Mouse (Mus musculus) intestine, embryonic 15.5 days (tissue): ENCODE results near the gene 4632433K11Rik. TPM values are rescaled to one million over a fixed set of nuclear protein-coding genes. Genes with fewer than 3 reads are reported as not detected.
"Not testable (repeated sequence)": the region's sequence is repeated elsewhere in the genome, so short reads cannot be mapped to it uniquely, and the experiment has no call there.

Experiments
- ATAC-seq: fragments of 200-750 bp; cut with Nextera tagmentation; 2 replicates; pipeline ENCODE4 v1.8.0; 2017; ENCODE audit warnings: moderate TSS enrichment, moderate library complexity
- H3K27ac ChIP-seq: fragments of 300-500 bp; sonication (generic); 2 replicates; pipeline ENCODE4 v1.5.1; 2015; ENCODE audit warnings: mild to moderate bottlenecking, inconsistent platforms
- H3K27me3 ChIP-seq: fragments of 300-500 bp; sonication (generic); replicated peaks from 2 replicates; pipeline ENCODE4 v1.6.1; 2015; ENCODE audit warnings: inconsistent platforms
- H3K36me3 ChIP-seq: fragments of 300-500 bp; sonication (generic); 2 replicates; pipeline ENCODE4 v1.6.1; 2015; ENCODE audit warnings: inconsistent platforms
- H3K4me1 ChIP-seq: fragments of 300-500 bp; sonication (generic); replicated peaks from 2 replicates; pipeline ENCODE4 v1.6.1; 2015; ENCODE audit warnings: inconsistent platforms
- H3K4me2 ChIP-seq: fragments of 300-500 bp; sonication (generic); replicated peaks from 2 replicates; pipeline ENCODE4 v1.6.1; 2015; ENCODE audit warnings: mild to moderate bottlenecking, inconsistent platforms
- H3K4me3 ChIP-seq: fragments of 300-500 bp; sonication (generic); replicated peaks from 2 replicates; pipeline ENCODE4 v1.5.1; 2015; ENCODE audit warnings: inconsistent platforms
- H3K9ac ChIP-seq: fragments of 300-500 bp; sonication (generic); 2 replicates; pipeline ENCODE4 v1.6.1; 2015; ENCODE audit warnings: inconsistent platforms
- H3K9me3 ChIP-seq: fragments of 300-500 bp; sonication (generic); 2 replicates; pipeline ENCODE4 v1.6.1; 2016; ENCODE audit warnings: inconsistent platforms
- WGBS: fragments of 180-500 bp; shearing (Covaris S2); methylation state at CpG from one replicate; pipeline ENCODE4 v1.1.7; 2015; 5-methylcytosine and 5-hydroxymethylcytosine counted together
- polyA plus RNA-seq: library from polyadenylated mRNA; unstranded; fragments of >200 nt; fragmentation: Nextera tagmentation; extraction: Ambion mirVana; gene quantifications from 2 replicates; pipeline ENCODE4 v1.2.1, GENCODE M21; 2015

Gene 4632433K11Rik
- not detected in 2 replicates for polyA plus RNA-seq

DNA sequence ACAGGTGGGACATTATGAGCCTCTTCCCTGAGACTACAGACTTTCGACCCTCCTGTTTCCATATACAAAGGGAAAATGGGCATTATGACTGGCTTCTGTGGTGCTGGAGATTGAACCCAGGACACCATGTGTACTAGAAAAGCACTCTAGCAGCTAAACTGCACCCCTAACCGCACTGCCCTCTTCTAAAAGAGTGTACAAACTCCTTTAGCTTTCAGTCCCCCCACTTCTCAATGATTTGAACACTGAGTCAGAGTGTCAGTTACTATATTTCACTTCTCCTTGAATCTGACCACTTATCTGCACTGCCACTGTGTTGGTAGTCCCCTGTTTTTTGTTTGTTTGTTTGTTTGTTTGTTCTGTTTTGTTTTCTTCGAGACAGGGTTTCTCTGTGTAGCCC, at the start of gene 4632433K11Rik:
4632433K11Rik (plus strand) TSS at position 301 of the 400 bp plus-strand sequence.
- Histone ChIP-seq H3K4me2 (no peak within 1 kb of the TSS), H3K9ac (no peak within 1 kb of the TSS), H3K4me3 (no peak within 1 kb of the TSS), H3K36me3 (peaks cover 71% of the 10 kb centered on the region), H3K9me3 (peaks cover 29% of the 10 kb centered on the region), H3K27ac (no peak within 1 kb of the TSS), H3K4me1 (no peaks in the 10 kb centered on the region), H3K27me3 (no peaks in the 10 kb centered on the region)
- ATAC-seq: no peak
- WGBS: 92% methylated on average over 3 of the region's 3 CpGs

DNA sequence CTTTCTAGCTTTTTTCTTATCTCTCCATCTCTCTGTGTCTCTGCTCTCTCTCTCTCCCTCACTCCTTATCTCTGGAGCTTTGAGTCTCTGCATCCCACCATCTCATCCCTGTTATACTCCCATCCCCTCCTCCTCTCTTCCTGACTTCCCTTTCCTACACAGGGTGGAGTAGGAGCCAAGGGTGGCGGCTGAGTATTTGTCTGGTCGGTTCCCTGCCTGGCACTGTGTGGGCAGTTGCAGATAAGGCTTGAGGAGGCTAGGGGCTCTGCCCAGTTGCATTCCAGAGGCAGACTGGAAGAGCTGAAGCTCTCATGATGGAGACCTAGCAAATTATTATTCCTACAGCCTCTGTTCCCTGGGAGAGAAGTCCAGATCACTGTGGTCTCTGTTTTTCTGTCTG, 45.7 kb upstream of the 4632433K11Rik start:
- ATAC-seq: peak; percentile 61; the same call in 1 of the 2 replicates
- H3K4me2 ChIP-seq: no peak overlapping the region
- WGBS: 46% methylated on average over 2 of the region's 2 CpGs

DNA sequence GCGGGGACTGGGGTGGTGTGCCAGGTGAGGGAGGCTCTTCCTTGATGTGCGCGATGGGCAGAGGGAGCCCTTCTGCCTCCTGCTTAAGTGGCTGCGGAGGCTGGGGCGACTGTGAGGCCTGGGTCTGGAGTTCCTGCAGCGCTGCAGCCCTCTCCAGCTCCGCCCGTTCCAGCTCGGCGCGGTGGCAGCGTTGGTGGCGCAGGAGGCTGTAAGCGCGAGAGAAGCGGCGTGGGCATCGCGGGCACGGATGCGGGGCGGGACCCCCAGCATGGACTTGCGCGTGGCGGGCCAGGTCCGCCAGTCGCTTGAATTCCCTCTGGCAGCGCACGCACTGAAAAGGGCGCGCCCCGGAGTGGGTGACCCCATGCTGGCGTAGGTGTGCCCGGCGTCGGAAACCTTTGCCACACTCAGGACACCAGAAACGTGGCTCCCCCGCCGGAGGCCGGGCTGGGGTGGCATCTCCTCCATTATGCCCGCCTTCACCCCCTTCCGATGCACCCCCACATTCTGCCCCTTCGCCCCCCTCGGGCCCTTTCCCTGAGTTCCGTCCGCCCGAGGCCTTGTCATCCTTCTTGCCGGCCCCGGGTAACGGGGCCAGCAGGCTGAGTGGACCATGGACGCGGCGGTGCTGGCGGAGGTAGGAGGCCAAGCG, 40.4 kb upstream of the 4632433K11Rik start:
- no peak overlapping the region for H3K9ac ChIP-seq
- H3K27ac ChIP-seq: no peak overlapping the region
- no peak overlapping the region for H3K4me3 ChIP-seq
- 49% methylated on average over 53 of the region's 55 CpGs for WGBS
- H3K4me2 ChIP-seq: no peak overlapping the region
- H3K9me3 ChIP-seq: no peaks in the 10 kb centered on the region
- H3K36me3 ChIP-seq: peaks cover 17% of the 10 kb centered on the region; the same call in 1 of the 2 replicates
- no peaks in the 10 kb centered on the region for H3K27me3 ChIP-seq
- no peak for ATAC-seq
- H3K4me1 ChIP-seq: peaks cover 16% of the 10 kb centered on the region

More for the DNA sequence above, 45.7 kb upstream of the 4632433K11Rik start:
- Histone ChIP-seq H3K27me3 (no peaks in the 10 kb centered on the region), H3K27ac (no peak overlapping the region), H3K36me3 (peaks cover 10% of the 10 kb centered on the region; the same call in 1 of the 2 replicates), H3K4me1 (no peaks in the 10 kb centered on the region), H3K9ac (no peak overlapping the region), H3K4me3 (no peak overlapping the region), H3K9me3 (no peaks in the 10 kb centered on the region)

DNA sequence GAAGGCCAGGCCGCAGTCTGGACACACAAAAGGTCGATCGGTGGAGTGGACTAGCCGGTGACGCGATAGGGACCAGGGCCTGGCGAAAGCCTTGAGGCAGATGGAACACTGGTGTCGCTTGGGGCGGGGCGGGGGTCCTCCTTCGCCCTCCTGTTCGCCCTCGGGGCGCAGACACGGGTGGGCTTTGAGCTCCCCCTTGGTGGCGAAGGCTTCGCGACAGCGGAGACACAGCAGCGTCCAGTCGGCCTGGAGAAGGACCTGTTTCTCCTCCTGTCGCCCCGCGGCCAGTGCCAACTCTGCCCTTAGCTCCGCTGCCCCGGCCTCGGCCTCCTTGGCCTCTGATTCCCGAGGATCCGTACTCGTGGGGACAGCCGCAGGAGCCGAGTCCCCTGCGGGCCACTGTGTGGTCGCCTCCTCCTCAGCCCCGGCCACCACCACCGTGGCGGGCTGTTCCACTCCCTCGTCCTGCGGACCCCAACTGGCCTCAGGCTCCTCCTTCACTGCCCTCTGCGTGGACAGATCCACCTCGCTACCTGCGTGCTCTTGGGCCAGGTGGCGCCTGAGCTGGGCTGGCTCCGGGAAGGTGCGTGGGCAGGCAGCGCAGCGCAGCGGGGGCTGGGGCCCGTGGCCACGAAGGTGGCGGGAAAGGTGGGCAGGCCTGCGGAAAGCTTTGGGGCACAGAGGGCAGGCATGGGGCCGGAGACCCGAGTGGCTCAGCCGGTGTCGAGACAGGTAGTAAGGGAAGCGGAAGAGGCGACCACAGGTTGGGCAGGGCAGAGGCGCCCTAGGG, 39.7 kb upstream of the 4632433K11Rik start:
- no peaks in the 10 kb centered on the region for H3K27me3 ChIP-seq
- H3K4me1 ChIP-seq: peaks cover 16% of the 10 kb centered on the region
- no peak for ATAC-seq
- H3K9ac ChIP-seq: no peak overlapping the region
- H3K36me3 ChIP-seq: peaks cover 17% of the 10 kb centered on the region; the same call in 1 of the 2 replicates
- no peak overlapping the region for H3K27ac ChIP-seq
- H3K9me3 ChIP-seq: no peaks in the 10 kb centered on the region
- WGBS: 62% methylated on average over 59 of the region's 59 CpGs
- peak overlapping the region; percentile 80; the same call in 1 of the 2 replicates for H3K4me2 ChIP-seq
- H3K4me3 ChIP-seq: no peak overlapping the region

DNA sequence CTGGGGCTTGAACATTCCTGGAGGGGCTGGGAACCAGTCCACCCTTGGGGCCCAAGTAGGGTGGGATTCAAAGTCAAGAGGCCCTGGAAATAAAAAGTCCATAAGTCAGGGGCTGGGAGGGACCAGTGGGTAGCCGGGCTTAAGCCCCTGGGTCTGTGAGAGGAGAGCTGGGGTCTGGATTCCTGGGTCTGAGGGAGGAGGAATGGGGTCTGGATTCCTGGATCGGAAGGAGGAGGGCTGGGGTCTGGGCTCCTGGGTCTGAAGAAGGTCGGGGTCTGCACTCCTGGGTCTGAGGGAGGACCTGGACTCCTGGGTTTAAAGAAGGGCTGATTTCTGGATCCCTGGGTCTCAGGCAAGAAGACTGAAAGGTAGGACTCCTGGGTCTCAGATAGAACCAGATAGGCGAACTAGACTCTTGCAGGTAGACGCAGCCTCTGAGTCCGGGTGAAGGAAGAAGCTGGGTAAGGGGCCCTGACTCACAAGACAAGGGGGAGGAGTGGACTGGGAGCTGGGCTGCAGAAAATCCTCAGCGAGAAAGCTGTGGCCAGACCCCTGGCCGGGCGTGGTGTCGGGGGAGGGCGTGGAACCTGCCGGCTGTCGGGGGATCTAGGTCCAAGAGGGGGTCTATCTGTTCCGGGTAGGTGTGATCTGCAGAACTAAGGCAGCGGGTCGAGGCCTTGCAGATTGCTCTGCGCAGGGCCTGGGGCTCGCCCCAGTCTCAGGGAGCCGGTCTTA, 38.5 kb upstream of the 4632433K11Rik start:
- Histone ChIP-seq H3K4me3 (peak overlapping the region; percentile 72), H3K9ac (peak overlapping the region; percentile 75), H3K27me3 (no peaks in the 10 kb centered on the region), H3K4me1 (peaks cover 16% of the 10 kb centered on the region), H3K27ac (peak overlapping the region; percentile 45; the same call in 1 of the 2 replicates), H3K36me3 (peaks cover 17% of the 10 kb centered on the region; the same call in 1 of the 2 replicates), H3K9me3 (no peaks in the 10 kb centered on the region), H3K4me2 (peak overlapping the region; percentile 80)
- ATAC-seq: peak; percentile 2
- 4% methylated on average over 19 of the region's 19 CpGs for WGBS

DNA sequence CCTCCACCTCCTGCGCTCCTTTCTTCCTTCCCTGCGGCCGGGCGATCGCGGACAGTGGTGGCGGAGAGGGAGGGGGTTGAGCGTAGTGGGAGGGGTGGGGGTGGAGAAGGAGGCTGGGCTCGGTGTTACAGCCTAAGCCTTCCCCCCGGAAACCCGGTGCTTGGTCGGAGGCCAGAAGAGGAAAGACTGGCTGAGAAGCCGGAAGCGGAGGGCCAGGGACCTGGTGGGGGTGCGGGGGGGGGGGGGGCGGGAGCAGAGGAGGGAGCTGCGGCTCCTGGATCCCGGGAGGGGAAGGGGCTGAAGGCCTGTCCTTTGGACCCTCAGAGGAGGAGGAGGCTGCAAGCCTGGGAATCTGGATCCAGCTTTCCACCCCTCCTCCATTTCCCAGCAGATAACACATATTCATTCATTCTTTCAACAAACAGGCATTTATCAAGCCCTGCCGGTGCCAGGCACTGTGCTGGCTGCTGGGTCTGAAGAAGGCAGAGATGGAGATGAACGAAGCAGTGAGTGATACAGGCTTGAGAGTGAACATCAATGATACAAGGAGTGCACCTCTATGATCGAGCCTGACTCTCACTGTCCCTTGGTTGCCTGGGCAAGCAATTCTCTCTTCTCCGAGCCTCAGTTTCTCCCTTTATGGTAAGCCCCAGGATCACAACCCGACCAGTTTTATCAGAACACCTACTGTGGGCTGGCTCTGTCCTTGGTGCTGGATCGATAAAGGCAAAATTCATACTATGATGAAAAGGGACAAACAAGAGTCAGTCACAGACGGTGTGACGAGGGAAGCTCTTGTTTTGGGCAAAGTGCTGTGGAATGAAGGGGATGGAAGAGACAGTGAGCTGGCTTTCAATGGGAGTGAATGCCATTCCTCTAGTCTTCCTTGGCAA, 37.7 kb upstream of the 4632433K11Rik start, which contains the start of gene Zfp579:
Zfp579 (minus strand) TSS at position 156 of the 893 bp plus-strand sequence.
- peak; percentile 92 for ATAC-seq
- peaks cover 17% of the 10 kb centered on the region; the same call in 1 of the 2 replicates for H3K36me3 ChIP-seq
- peak within 1 kb of the TSS; percentile 75 for H3K9ac ChIP-seq
- H3K4me3 ChIP-seq: peak within 1 kb of the TSS; percentile 72
- peaks cover 16% of the 10 kb centered on the region for H3K4me1 ChIP-seq
- H3K9me3 ChIP-seq: no peaks in the 10 kb centered on the region
- peak within 1 kb of the TSS; percentile 45 for H3K27ac ChIP-seq
- H3K4me2 ChIP-seq: peak within 1 kb of the TSS; percentile 80
- 5% methylated on average over 17 of the region's 26 CpGs for WGBS
- no peaks in the 10 kb centered on the region for H3K27me3 ChIP-seq

DNA sequence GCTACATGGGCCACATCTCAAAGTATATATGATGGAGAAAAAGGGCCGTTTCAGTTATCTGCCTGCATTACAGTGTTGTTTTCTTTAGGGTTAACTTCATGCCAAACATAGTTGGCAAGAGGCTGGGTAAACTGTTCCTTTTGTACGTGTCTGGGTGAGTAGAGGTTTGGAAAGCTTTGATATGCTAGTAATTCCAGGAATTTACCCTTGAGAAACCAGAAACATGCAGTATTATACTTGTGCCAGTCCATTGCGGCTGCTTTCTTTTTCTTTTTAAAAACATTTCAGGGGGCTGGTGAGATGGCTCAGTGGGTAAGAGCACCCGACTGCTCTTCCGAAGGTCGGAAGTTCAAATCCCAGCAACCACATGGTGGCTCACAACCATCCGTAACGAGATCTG, 37.0 kb upstream of the 4632433K11Rik start:
- Histone ChIP-seq H3K9me3 (no peaks in the 10 kb centered on the region), H3K27ac (no peak overlapping the region; the same call in 1 of the 2 replicates), H3K4me2 (peak overlapping the region; percentile 80), H3K36me3 (peaks cover 17% of the 10 kb centered on the region; the same call in 1 of the 2 replicates), H3K4me1 (peaks cover 16% of the 10 kb centered on the region), H3K27me3 (no peaks in the 10 kb centered on the region), H3K9ac (no peak overlapping the region), H3K4me3 (peak overlapping the region; percentile 72; the same call in 1 of the 2 replicates)
- ATAC-seq: no peak
- 66% methylated on average over 8 of the region's 8 CpGs for WGBS

DNA sequence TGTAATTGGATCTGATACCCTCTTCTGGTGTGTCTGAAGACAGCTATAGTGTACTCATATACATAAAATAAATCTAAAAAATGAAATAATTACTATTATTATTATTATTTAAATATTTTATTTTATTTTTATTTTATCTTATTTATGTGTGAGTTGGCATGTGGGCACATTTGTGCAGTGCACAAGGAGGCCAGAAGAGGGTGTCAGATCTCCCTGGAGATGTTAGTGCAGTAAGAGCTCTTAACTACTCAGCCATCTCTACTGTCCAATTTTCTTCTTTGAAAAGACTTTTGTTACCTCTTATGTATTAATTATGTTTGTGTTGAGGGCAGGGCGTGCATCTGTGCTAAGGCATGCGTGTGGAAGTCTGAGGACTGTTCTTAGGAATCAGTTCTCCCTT, 34.0 kb upstream of the 4632433K11Rik start:
- Histone ChIP-seq H3K4me3 (no peak overlapping the region), H3K9me3 (no peaks in the 10 kb centered on the region), H3K27ac (no peak overlapping the region), H3K36me3 (no peaks in the 10 kb centered on the region), H3K4me2 (no peak overlapping the region), H3K27me3 (no peaks in the 10 kb centered on the region), H3K9ac (no peak overlapping the region), H3K4me1 (peaks cover 11% of the 10 kb centered on the region)
- WGBS: 56% methylated on average over 2 of the region's 2 CpGs
- ATAC-seq: no peak

DNA sequence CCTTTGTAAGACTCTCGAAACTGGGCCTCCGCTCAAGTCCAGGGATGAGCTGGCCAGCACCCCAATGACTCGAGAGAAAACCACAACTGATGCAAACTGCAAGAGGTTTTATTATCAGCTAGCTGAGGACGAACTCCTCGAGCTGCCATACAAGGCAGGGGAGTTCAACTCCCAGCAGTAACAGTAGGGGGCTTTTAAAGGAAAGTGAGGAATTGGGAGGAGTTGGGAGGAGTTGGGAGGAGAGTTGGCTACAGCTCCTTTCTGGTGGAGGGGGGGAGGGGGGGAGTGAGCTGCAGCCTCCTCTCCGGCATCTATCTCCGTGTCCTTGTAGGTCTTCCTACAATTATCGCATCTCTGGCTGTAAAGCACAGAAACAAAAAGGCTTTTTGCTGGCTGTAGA, 31.0 kb upstream of the 4632433K11Rik start:
- peaks cover 16% of the 10 kb centered on the region for H3K36me3 ChIP-seq
- not testable (repeated sequence) for ATAC-seq, H3K9ac ChIP-seq, H3K27ac ChIP-seq, H3K4me3 ChIP-seq, H3K27me3 ChIP-seq, H3K9me3 ChIP-seq, H3K4me1 ChIP-seq, H3K4me2 ChIP-seq
- WGBS: 67% methylated on average over 8 of the region's 8 CpGs

DNA sequence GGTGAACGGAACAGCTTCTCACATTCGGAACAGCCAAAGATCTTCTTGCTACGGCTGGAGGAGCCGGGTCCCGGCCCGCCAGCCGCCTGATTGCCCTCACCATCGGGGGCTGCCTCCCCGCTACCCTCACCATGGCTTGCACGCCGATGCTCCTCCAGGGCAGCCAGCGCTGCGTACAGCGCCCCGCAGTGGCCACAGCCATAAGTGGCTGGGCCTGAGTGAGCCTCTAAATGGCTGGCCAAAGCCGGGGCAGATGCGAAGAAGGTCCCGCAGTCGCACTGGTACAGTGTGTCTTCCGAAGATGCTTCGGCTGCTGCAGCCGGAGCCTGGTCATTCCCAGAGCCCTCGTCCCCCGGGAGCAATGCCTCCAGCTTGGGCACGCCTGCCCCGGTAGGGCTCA, 25.7 kb upstream of the 4632433K11Rik start:
- 98% methylated on average over 26 of the region's 26 CpGs for WGBS
- H3K27ac ChIP-seq: no peak overlapping the region
- H3K4me2 ChIP-seq: no peak overlapping the region
- no peak overlapping the region for H3K4me3 ChIP-seq
- no peaks in the 10 kb centered on the region for H3K9me3 ChIP-seq
- ATAC-seq: no peak
- H3K9ac ChIP-seq: no peak overlapping the region
- peaks cover 55% of the 10 kb centered on the region for H3K36me3 ChIP-seq
- no peaks in the 10 kb centered on the region for H3K4me1 ChIP-seq
- H3K27me3 ChIP-seq: no peaks in the 10 kb centered on the region
